Mouse (Mus musculus) kidney, embryonic 15.5 days (tissue): ENCODE measurements around the gene Iars. TPM values are rescaled to one million over a fixed set of nuclear protein-coding genes. Genes with fewer than 3 reads are reported as not detected.

ENCODE experiments used
- ATAC-seq: fragments of 200-750 bp; cut with Nextera tagmentation; replicated peaks from 2 replicates; pipeline ENCODE4 v1.8.0; 2017; ENCODE audit warnings: moderate TSS enrichment; ENCODE audit not compliant: low FRiP score
- H3K27ac ChIP-seq: fragments of 300-500 bp; sonication (generic); 2 replicates; pipeline ENCODE4 v1.5.1; 2015; ENCODE audit warnings: mild to moderate bottlenecking, inconsistent platforms
- H3K27me3 ChIP-seq: fragments of 300-500 bp; sonication (generic); 2 replicates; pipeline ENCODE4 v1.6.1; 2015; ENCODE audit warnings: inconsistent platforms
- H3K36me3 ChIP-seq: fragments of 300-500 bp; sonication (generic); 2 replicates; pipeline ENCODE4 v1.6.1; 2015; ENCODE audit warnings: inconsistent platforms
- H3K4me1 ChIP-seq: fragments of 300-500 bp; sonication (generic); 2 replicates; pipeline ENCODE4 v1.6.1; 2015; ENCODE audit warnings: inconsistent platforms
- H3K4me2 ChIP-seq: fragments of 300-500 bp; sonication (generic); 2 replicates; pipeline ENCODE4 v1.6.1; 2015; ENCODE audit warnings: moderate library complexity, mild to moderate bottlenecking, inconsistent platforms
- H3K4me3 ChIP-seq: fragments of 300-500 bp; sonication (generic); replicated peaks from 2 replicates; pipeline ENCODE4 v1.5.1; 2015; ENCODE audit warnings: mild to moderate bottlenecking, inconsistent platforms
- H3K9ac ChIP-seq: fragments of 300-500 bp; sonication (generic); 2 replicates; pipeline ENCODE4 v1.6.1; 2015; ENCODE audit warnings: mild to moderate bottlenecking, inconsistent platforms
- H3K9me3 ChIP-seq: fragments of 300-500 bp; sonication (generic); replicated peaks from 2 replicates; pipeline ENCODE4 v1.6.1; 2016; ENCODE audit warnings: inconsistent platforms
- WGBS: fragments of 180-500 bp; shearing (Covaris S2); methylation state at CpG from one replicate; pipeline ENCODE4 v1.1.7; 2015; ENCODE audit warnings: mixed read lengths; 5-methylcytosine and 5-hydroxymethylcytosine counted together
- polyA plus RNA-seq: library from polyadenylated mRNA; unstranded; fragments of >200 nt; fragmentation: Nextera tagmentation; extraction: Ambion mirVana; gene quantifications from 2 replicates; pipeline ENCODE4 v1.2.1, GENCODE M21; 2015

Iars gene
- polyA plus RNA-seq, 1 experiment from 2014 or later = 83.0 TPM

- ATAC-seq = peak; percentile 3; the same call in 1 of the 2 replicates
- Histone ChIP-seq H3K36me3 (peaks cover 20% of the 10 kb centered on the region), H3K4me2 (peak overlapping the region; percentile 84), H3K27me3 (no peaks in the 10 kb centered on the region), H3K4me1 (peaks cover 18% of the 10 kb centered on the region), H3K9ac (peak overlapping the region; percentile 88), H3K27ac (peak overlapping the region; percentile 84), H3K9me3 (no peaks in the 10 kb centered on the region), H3K4me3 (peak overlapping the region; percentile 94)
- 1% methylated on average over 20 of the region's 20 CpGs for WGBS
These were observed 440 bp downstream of the Iars start for GRCm38 (mm10) chr13:49682233-49682846.

DNA sequence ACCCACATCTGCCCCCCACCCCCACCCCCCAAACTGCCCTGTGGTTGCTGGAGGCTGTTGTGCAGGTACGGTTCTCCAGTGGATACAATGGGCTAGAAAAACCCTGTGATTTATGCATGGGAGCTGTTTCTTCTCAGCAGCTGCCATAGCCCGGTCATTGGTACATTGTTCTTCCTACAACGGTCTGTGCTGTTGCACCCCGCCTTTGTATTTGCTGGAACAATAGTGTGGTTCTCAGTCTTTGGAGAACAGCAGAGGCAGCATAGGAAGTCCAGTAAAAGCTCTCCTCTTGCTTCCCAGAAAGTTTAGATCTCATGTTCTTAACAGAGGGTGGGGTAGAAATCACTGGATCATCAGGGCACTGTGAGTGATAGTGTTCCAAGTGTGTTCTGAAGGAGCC lies 2.4 kb downstream of the Iars start:
- Histone ChIP-seq H3K9me3 (no peaks in the 10 kb centered on the region), H3K4me2 (no peak overlapping the region), H3K27ac (no peak overlapping the region), H3K9ac (no peak overlapping the region), H3K27me3 (no peaks in the 10 kb centered on the region), H3K4me1 (peaks cover 18% of the 10 kb centered on the region), H3K4me3 (no peak overlapping the region), H3K36me3 (peaks cover 26% of the 10 kb centered on the region)
- 79% methylated on average over 4 of the region's 4 CpGs for WGBS
- no peak for ATAC-seq

- H3K9me3 ChIP-seq = no peaks in the 10 kb centered on the region
- no peak overlapping the region for H3K9ac ChIP-seq
- 98% methylated on average over 5 of the region's 5 CpGs for WGBS
- peaks cover 62% of the 10 kb centered on the region for H3K36me3 ChIP-seq
- H3K4me2 ChIP-seq = no peak overlapping the region
- ATAC-seq = no peak
- H3K4me3 ChIP-seq = no peak overlapping the region
- H3K27me3 ChIP-seq = no peaks in the 10 kb centered on the region
- H3K4me1 ChIP-seq = no peaks in the 10 kb centered on the region
- H3K27ac ChIP-seq = no peak overlapping the region
These were observed 9.2 kb downstream of the Iars start for GRCm38 (mm10) chr13:49691056-49691455.

DNA sequence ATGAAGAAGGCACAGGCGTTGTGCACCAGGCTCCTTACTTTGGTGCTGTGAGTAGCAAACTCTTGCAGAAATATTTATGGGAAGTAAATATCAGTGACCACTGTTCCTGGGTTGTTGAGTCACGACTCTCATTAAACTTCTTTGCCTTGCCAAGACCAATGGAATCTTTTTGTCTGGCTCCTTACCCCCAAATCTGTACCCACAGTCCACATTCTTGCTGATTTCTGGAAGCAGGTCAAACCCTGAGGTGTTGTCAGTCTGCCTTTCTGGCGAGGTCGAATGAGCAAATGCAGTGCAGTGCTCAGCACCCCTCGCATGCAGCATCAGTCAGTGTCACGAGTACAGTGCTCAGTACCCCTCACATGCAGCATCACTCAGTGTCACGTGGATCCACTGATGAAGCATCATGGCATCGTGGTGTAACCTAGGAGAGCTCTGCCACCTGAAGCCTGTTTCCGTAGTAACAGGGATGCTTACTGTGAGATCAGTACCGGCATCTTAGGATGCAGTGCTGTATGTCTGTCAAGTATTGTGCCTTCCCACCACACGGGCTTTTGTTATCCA lies 21.4 kb downstream of the Iars start:
- Histone ChIP-seq H3K4me2 (no peak overlapping the region), H3K27ac (no peak overlapping the region), H3K36me3 (peaks cover 82% of the 10 kb centered on the region), H3K9me3 (no peaks in the 10 kb centered on the region), H3K9ac (no peak overlapping the region), H3K4me3 (no peak overlapping the region), H3K4me1 (no peaks in the 10 kb centered on the region), H3K27me3 (no peaks in the 10 kb centered on the region)
- no peak for ATAC-seq
- WGBS = 91% methylated on average over 11 of the region's 11 CpGs

GRCm38 (mm10) chr13:49706032-49706690 lies 24.3 kb downstream of the Iars start:
- no peak overlapping the region for H3K9ac ChIP-seq
- H3K4me2 ChIP-seq = no peak overlapping the region
- no peak overlapping the region for H3K27ac ChIP-seq
- WGBS = 94% methylated on average over 3 of the region's 3 CpGs
- H3K9me3 ChIP-seq = no peaks in the 10 kb centered on the region
- H3K4me3 ChIP-seq = no peak overlapping the region
- peaks cover 96% of the 10 kb centered on the region for H3K36me3 ChIP-seq
- no peaks in the 10 kb centered on the region for H3K27me3 ChIP-seq
- no peak for ATAC-seq
- H3K4me1 ChIP-seq = no peaks in the 10 kb centered on the region

DNA sequence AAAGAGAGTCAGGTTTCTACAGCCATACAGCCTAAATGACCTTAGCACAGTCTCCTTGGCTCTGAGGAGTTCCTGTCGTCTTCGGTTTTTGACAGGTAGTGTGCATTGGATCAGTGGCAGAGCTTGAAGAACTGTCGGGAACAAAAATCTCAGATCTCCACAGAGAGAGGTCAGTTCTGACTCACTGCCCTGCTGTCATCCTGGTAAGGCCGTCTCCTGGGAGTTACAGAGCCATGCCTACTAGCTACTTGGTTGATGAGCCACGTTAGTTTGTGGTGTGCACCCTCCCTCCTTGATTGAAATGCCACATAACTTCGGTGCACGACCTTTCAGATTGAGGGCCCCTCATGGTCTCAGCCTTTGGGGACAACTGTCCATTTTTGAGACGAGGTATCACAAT lies 26.4 kb downstream of the Iars start:
- H3K9me3 ChIP-seq = no peaks in the 10 kb centered on the region
- no peak overlapping the region for H3K9ac ChIP-seq
- H3K4me3 ChIP-seq = no peak overlapping the region
- H3K36me3 ChIP-seq = peaks cover 96% of the 10 kb centered on the region
- no peaks in the 10 kb centered on the region for H3K4me1 ChIP-seq
- no peak overlapping the region for H3K4me2 ChIP-seq
- no peak overlapping the region for H3K27ac ChIP-seq
- WGBS = 91% methylated on average over 8 of the region's 8 CpGs
- no peak for ATAC-seq
- no peaks in the 10 kb centered on the region for H3K27me3 ChIP-seq

DNA sequence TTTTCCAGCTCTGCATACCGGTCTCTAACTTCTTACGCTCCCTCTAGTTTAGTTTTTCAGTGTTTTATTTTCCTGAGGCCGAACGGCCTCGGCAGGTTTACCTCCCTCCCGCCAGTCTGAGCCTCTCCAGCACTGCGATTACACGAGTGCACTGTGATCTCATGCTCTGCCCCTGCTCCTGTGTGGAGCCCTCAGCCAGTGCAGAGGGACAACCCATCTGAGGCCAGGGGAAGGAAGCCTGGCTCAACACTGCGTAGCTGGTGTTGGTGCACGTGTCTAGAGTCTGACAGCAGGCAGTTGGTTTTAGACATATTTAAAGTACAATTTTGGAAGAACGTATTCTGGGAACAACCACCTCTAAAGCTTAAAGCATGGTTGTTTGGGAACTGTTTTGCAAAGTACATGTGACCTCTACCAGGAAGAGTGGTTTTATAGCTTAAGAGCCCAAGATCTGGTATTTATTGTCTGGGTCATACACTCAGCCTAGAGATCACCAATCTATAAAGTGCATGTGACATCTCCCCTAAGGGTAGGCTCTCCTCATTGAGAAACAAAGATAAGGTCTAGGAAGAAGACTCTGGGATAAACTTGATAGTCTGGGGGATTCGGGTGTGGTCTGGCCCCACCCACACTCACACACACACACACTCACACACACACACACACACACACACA lies 30.3 kb downstream of the Iars start:
- Histone ChIP-seq H3K9ac (no peak overlapping the region), H3K4me3 (no peak overlapping the region), H3K36me3 (peaks cover 95% of the 10 kb centered on the region), H3K4me1 (no peaks in the 10 kb centered on the region), H3K4me2 (no peak overlapping the region), H3K27me3 (no peaks in the 10 kb centered on the region), H3K9me3 (no peaks in the 10 kb centered on the region), H3K27ac (no peak overlapping the region)
- WGBS = 90% methylated on average over 12 of the region's 12 CpGs
- no peak for ATAC-seq

GRCm38 (mm10) chr13:49719310-49719709 lies 37.4 kb downstream of the Iars start:
- no peak overlapping the region for H3K4me2 ChIP-seq
- no peaks in the 10 kb centered on the region for H3K9me3 ChIP-seq
- no peak overlapping the region for H3K4me3 ChIP-seq
- no peak for ATAC-seq
- H3K36me3 ChIP-seq = peaks cover 100% of the 10 kb centered on the region
- H3K27me3 ChIP-seq = no peaks in the 10 kb centered on the region
- H3K9ac ChIP-seq = no peak overlapping the region
- WGBS = 92% methylated on average over 3 of the region's 3 CpGs
- H3K4me1 ChIP-seq = no peaks in the 10 kb centered on the region
- no peak overlapping the region for H3K27ac ChIP-seq

DNA sequence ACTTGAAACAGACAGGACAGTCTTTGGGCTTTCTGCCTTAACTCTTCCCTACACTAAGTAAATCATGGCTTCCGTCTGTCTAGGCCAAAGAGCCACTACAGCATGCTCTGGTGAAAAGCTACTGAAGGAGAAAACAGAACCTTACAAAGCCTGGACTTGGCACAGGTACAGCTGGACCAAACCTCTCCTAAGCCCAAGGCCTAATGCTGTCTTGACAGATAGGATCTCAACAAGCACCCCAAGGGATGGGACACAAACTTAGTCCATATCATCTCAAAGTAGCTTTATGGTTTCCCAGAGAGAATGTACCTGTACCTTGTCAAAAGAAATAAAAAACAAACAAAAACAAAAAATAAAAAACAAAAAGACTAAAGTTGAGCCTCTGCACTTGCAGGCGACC lies 54.5 kb downstream of the Iars start:
- H3K9me3 ChIP-seq = no peaks in the 10 kb centered on the region
- 94% methylated on average over 2 of the region's 2 CpGs for WGBS

GRCm38 (mm10) chr13:49738011-49738410 lies 56.1 kb downstream of the Iars start:
- Histone ChIP-seq H3K4me1 (no peaks in the 10 kb centered on the region), H3K9me3 (no peaks in the 10 kb centered on the region), H3K4me3 (no peak overlapping the region), H3K27ac (no peak overlapping the region), H3K4me2 (no peak overlapping the region), H3K27me3 (no peaks in the 10 kb centered on the region), H3K9ac (no peak overlapping the region), H3K36me3 (peaks cover 31% of the 10 kb centered on the region)
- ATAC-seq = no peak
- WGBS = 93% methylated on average over 2 of the region's 2 CpGs

More for the DNA sequence above, 54.5 kb downstream of the Iars start:
- Histone ChIP-seq H3K27ac (no peak overlapping the region), H3K27me3 (no peaks in the 10 kb centered on the region), H3K9ac (no peak overlapping the region), H3K4me1 (no peaks in the 10 kb centered on the region), H3K4me2 (no peak overlapping the region), H3K4me3 (no peak overlapping the region), H3K36me3 (peaks cover 47% of the 10 kb centered on the region)
- ATAC-seq = no peak

DNA sequence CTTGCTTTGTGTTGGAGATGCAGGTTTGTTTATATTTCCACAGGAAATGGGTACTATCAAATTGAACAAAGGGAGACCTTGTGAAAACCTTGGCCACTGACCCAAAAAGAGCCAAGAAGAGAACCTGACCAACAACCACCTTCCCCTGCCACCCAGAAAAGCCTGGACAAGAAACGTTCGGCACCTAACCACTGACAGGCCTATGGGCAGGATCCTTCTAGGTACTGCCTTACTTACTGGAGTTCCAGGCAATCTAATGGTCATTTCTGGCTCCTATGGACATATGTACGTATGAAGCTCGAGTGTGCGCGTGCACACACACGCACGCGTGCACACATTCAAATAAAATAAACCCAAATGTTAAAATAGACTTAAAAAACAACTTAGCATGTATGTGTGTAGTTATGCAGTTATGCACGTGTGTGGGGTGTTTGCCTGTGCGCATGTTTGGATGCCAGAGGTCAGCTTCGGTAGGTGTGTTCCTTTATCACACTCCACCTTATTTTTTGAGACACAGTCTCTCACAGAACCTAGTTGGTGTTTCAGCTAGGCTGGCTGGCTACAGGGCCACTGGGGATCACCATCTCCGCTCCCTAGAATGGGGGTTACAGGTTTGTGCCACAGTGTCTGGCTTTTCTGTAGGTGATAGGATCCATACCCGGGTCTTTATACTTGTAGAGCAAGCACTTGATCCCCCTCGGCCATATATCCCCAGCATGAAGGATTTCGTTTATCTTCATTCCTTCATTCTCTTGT lies 59.6 kb downstream of the Iars start:
- H3K27ac ChIP-seq = no peak overlapping the region
- no peaks in the 10 kb centered on the region for H3K4me1 ChIP-seq
- H3K4me2 ChIP-seq = no peak overlapping the region
- H3K36me3 ChIP-seq = no peaks in the 10 kb centered on the region
- no peak overlapping the region for H3K4me3 ChIP-seq
- H3K27me3 ChIP-seq = no peaks in the 10 kb centered on the region
- H3K9me3 ChIP-seq = no peaks in the 10 kb centered on the region
- no peak for ATAC-seq
- WGBS = 90% methylated on average over 16 of the region's 16 CpGs
- no peak overlapping the region for H3K9ac ChIP-seq

- no peaks in the 10 kb centered on the region for H3K9me3 ChIP-seq
- no peak overlapping the region for H3K4me3 ChIP-seq
- ATAC-seq = no peak
- H3K4me2 ChIP-seq = no peak overlapping the region
- no peaks in the 10 kb centered on the region for H3K36me3 ChIP-seq
- WGBS = 86% methylated on average over 9 of the region's 9 CpGs
- H3K27ac ChIP-seq = no peak overlapping the region
- H3K27me3 ChIP-seq = no peaks in the 10 kb centered on the region
- no peaks in the 10 kb centered on the region for H3K4me1 ChIP-seq
- no peak overlapping the region for H3K9ac ChIP-seq
These were observed 74.7 kb downstream of the Iars start for GRCm38 (mm10) chr13:49756591-49756990.
